Mouse (Mus musculus) spleen, adult 2 months (tissue): Measurements from ENCODE around the gene Rgs7bp.

Experiments
- CTCF ChIP-seq: fragments of 200-500 bp; IDR thresholded peaks from 2 replicates; pipeline ENCODE4 v1.5.1; 2011; ENCODE audit warnings: mild to moderate bottlenecking, inconsistent platforms; ENCODE audit not compliant: insufficient read depth, insufficient read length, insufficient replicate concordance; ENCODE audit errors: extremely low read depth
- POLR2A ChIP-seq: fragments of 200-500 bp; IDR thresholded peaks from 2 replicates; pipeline ENCODE4 v1.6.1; 2011; ENCODE audit warnings: low read depth, low read length, inconsistent platforms

GRCm38 (mm10) chr13:104960951-104961715, 93.6 kb downstream of the Rgs7bp start:
- TF ChIP-seq CTCF (no peak), POLR2A (no peak)
